Comparison of ENCODE assay signal across 24 mouse cellular contexts in the genomic region with DNA sequence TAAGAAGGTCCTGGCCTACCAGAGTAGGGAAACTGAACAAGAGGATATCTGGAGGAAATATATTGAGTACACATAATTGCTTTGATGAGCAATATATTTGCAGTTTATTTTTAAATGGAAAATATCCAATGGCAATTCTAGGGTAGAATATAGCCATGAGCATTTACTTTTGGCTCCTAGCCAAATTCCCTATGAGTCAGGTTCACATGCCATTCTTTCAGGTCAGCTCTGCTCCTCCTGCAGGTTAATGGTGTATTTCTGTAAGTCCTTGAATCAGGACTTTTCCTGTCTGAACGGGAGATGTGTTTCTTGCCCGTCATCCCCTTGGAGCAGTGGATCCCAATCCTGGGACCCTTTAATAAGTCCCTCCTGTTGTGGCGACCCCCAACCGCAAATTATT.
DNase-seq lines count a peak whose midpoint lies in the region; ATAC-seq and TF ChIP-seq lines count a peak whose summit lies in the region.
"Had no signal": no experiment of that assay in that cellular context is flagged by ENCODE, and none has a peak within 500 bp of the region (broad histone marks: within the 10 kb centered on the region; RNA-seq: fewer than 3 reads in every experiment).

No protein-coding gene starts in this region.

- H3K27ac ChIP-seq in kidney, adult 2 months (ENCODE audit: insufficient read depth, low read depth, low read length) = no peak overlapping the region
- H3K27ac ChIP-seq in kidney, embryonic 16.5 days (ENCODE audit: low read length) = no peak overlapping the region
- H3K27ac ChIP-seq: embryonic facial prominence, embryonic 12.5 days; embryonic facial prominence, embryonic 15.5 days; forebrain, embryonic 15.5 days; heart, embryonic 10.5 days; heart, embryonic 13.5 days; hindbrain, embryonic 12.5 days; hindbrain, embryonic 15.5 days had no signal

- in situ Hi-C loops in Patski (cut with MboI; ENCODE audit: low pct_unique_long_range_greater_than_20kb) = no loop called here

- H3K4me2 ChIP-seq in kidney, embryonic 16.5 days (replicated peaks; ENCODE audit: low read depth, low read length) = no peak overlapping the region
- H3K4me2 ChIP-seq: embryonic facial prominence, embryonic 12.5 days; embryonic facial prominence, embryonic 15.5 days; forebrain, embryonic 15.5 days; heart, embryonic 13.5 days; hindbrain, embryonic 12.5 days; hindbrain, embryonic 15.5 days had no signal

- POLR2A ChIA-PET in Patski (lab: Charles Lee) = no interaction called here

- no peak overlapping the region for H3K9ac ChIP-seq in kidney, embryonic 16.5 days (replicated peaks; ENCODE audit: low read length)
- H3K9ac ChIP-seq: embryonic facial prominence, embryonic 12.5 days; embryonic facial prominence, embryonic 15.5 days; forebrain, embryonic 15.5 days; heart, embryonic 13.5 days; hindbrain, embryonic 12.5 days; hindbrain, embryonic 15.5 days had no signal

- H3K4me1 ChIP-seq in kidney, adult 2 months (ENCODE audit: control insufficient read depth, insufficient read depth, low read length) = no peaks in the 10 kb centered on the region; the same call in 1 of the 2 replicates
- H3K4me1 ChIP-seq in kidney, embryonic 16.5 days (ENCODE audit: insufficient read depth, low read length) = peaks cover 16% of the 10 kb centered on the region
- H3K4me1 ChIP-seq: heart, embryonic 10.5 days had no signal

- CTCF ChIA-PET in Patski (lab: Charles Lee) = no interaction called here

- TF ChIP-seq CTCF in kidney, adult 2 months (conservative IDR thresholded peaks at IDR 0.05; ENCODE audit: insufficient read depth, insufficient read length, low read depth, low read length) = no peak
- no peak for TF ChIP-seq CTCF in Patski (IDR thresholded peaks at IDR 0.05)

- no peak for ATAC-seq in kidney, embryonic 16.5 days (ENCODE audit: low FRiP score, low TSS enrichment)
- peak; percentile 60 for ATAC-seq in Patski

- peak; percentile 68 for DNase-seq in heart, adult 11 months
- DNase-seq in heart, adult 9 months (ENCODE audit: low spot score in 2 of 2) = no peak
- peak; percentile 18 for DNase-seq in kidney, adult 2 months
- DNase-seq in 3T3-L1 (ENCODE audit: low read depth, low spot score) (peak; percentile 31), Patski (ENCODE audit: low read depth, low spot score) (peak; percentile 41)
- DNase-seq in right cerebral cortex, postnatal 4 days = no peak
- no peak for DNase-seq in gastrocnemius, postnatal 25 days
- DNase-seq: adrenal gland, postnatal 10 days; B cell, adult 2 months; cerebellum, adult 11 months; cerebellum, adult 2 months; cerebellum, adult 9-11 months; cerebellum, postnatal 25 days; gastrocnemius, postnatal 36 days had no signal

- H3K27me3 ChIP-seq in kidney, adult 2 months (replicated peaks; ENCODE audit: control insufficient read depth, insufficient read depth, low read length) = no peaks in the 10 kb centered on the region
- no peaks in the 10 kb centered on the region for H3K27me3 ChIP-seq in kidney, embryonic 16.5 days (ENCODE audit: insufficient read depth, low read length)
- no peaks in the 10 kb centered on the region for H3K27me3 ChIP-seq in Patski
- H3K27me3 ChIP-seq: CH12.LX; embryonic facial prominence, embryonic 12.5 days; embryonic facial prominence, embryonic 15.5 days; forebrain, embryonic 15.5 days; heart, embryonic 13.5 days; hindbrain, embryonic 12.5 days; hindbrain, embryonic 15.5 days had no signal

- TF ChIP-seq POLR2A in kidney, adult 2 months (IDR thresholded peaks at IDR 0.05; ENCODE audit: low read depth, low read length) = no peak

- no peaks in the 10 kb centered on the region for H3K36me3 ChIP-seq in kidney, adult 2 months (ENCODE audit: control insufficient read depth, insufficient read depth, low read length)
- no peaks in the 10 kb centered on the region for H3K36me3 ChIP-seq in kidney, embryonic 16.5 days (ENCODE audit: insufficient read depth, low read length)
- H3K36me3 ChIP-seq: embryonic facial prominence, embryonic 12.5 days; embryonic facial prominence, embryonic 15.5 days; forebrain, embryonic 15.5 days; G1E; heart, embryonic 10.5 days; heart, embryonic 13.5 days; hindbrain, embryonic 12.5 days; hindbrain, embryonic 15.5 days had no signal

- 61% methylated on average over 4 of the region's 4 CpGs for WGBS in kidney, adult 2 months
- 73% methylated on average over 4 of the region's 4 CpGs for WGBS in kidney, embryonic 16.5 days

- H3K9me3 ChIP-seq in kidney, embryonic 16.5 days (ENCODE audit: low read length) = no peaks in the 10 kb centered on the region
- H3K9me3 ChIP-seq: embryonic facial prominence, embryonic 12.5 days; embryonic facial prominence, embryonic 15.5 days; forebrain, embryonic 15.5 days; G1E; heart, embryonic 10.5 days; heart, embryonic 13.5 days; hindbrain, embryonic 12.5 days; hindbrain, embryonic 15.5 days had no signal

- no peak overlapping the region for H3K4me3 ChIP-seq in kidney, adult 2 months (ENCODE audit: insufficient read depth, low read depth, low read length)
- no peak overlapping the region for H3K4me3 ChIP-seq in kidney, embryonic 16.5 days (ENCODE audit: low read length)
- H3K4me3 ChIP-seq: embryonic facial prominence, embryonic 12.5 days; embryonic facial prominence, embryonic 15.5 days; forebrain, embryonic 15.5 days; heart, embryonic 10.5 days; heart, embryonic 13.5 days; hindbrain, embryonic 12.5 days; hindbrain, embryonic 15.5 days had no signal

Comparison
In these comparisons a context has a peak if more than half of its experiments do, and no peak if none do; other contexts are left out.
1. DNase-seq: peak in heart, adult 11 months (single experiment), kidney, adult 2 months (single experiment), 3T3-L1 (single experiment) and Patski (single experiment); none in heart, adult 9 months (0 of 2), right cerebral cortex, postnatal 4 days (single experiment) and gastrocnemius, postnatal 25 days (single experiment).